ENCODE assay signal across 14 mouse cellular contexts in the genomic region with DNA sequence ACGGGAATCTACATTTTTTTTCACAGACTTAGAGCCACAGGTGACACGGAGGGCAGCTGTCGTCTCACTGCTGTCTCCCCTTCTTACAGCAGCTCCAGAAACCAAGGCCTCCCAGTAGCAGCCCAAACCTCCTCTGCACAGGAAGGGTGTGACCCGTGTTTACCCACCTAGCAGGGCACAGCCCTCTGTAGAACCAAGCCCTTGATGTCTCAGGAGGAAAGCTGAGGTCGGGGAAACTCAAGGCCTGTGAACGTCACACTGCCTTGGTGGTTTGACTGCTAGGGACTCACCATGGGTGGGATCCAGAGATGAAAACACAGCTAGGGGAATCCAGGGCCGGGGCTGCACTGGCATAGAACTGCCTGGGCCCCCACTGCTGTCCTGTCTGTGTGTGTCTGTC. TPM values are rescaled to one million over a fixed set of nuclear protein-coding genes. Genes with fewer than 3 reads are reported as not detected.
A peak's percentile ranks its signal among the peaks of the same experiment; 100 is the strongest.
DNase-seq lines count a peak whose midpoint lies in the region; ATAC-seq and TF ChIP-seq lines count a peak whose summit lies in the region.
"Had no signal": no experiment of that assay in that cellular context is flagged by ENCODE, and none has a peak within 500 bp of the region (broad histone marks: within the 10 kb centered on the region; RNA-seq: fewer than 3 reads in every experiment).

No protein-coding gene starts in this region.

- H3K27me3 ChIP-seq in intestine, postnatal 0 days (replicated peaks; ENCODE audit: control insufficient read depth, insufficient read depth, low read length) = no peaks in the 10 kb centered on the region
- H3K27me3 ChIP-seq in forebrain, embryonic 15.5 days = no peaks in the 10 kb centered on the region
- H3K27me3 ChIP-seq: heart, embryonic 13.5 days; limb, embryonic 12.5 days had no signal

- TF ChIP-seq CTCF in intestine, postnatal 0 days (IDR thresholded peaks at IDR 0.05; ENCODE audit: low read depth) = no peak

- no peak overlapping the region for H3K27ac ChIP-seq in intestine, postnatal 0 days (ENCODE audit: low read depth, low read length)
- no peak overlapping the region for H3K27ac ChIP-seq in forebrain, embryonic 15.5 days (replicated peaks)
- H3K27ac ChIP-seq: heart, embryonic 13.5 days; limb, embryonic 12.5 days had no signal

- DNase-seq in lung, postnatal 25 days (ENCODE audit: low spot score) = peak; percentile 68
- DNase-seq in lung, postnatal 10 days = no peak
- DNase-seq in spleen, postnatal 36 days (ENCODE audit: low spot score in 2 of 2) = peak; percentile 87 to 88
- no peak for DNase-seq in MN1 (ENCODE audit: low spot score)
- DNase-seq: adrenal gland, adult 2 months; forebrain, postnatal 0 days had no signal

- H3K36me3 ChIP-seq in intestine, postnatal 0 days (ENCODE audit: control insufficient read depth, insufficient read depth) = no peaks in the 10 kb centered on the region
- H3K36me3 ChIP-seq in forebrain, embryonic 15.5 days = no peaks in the 10 kb centered on the region
- H3K36me3 ChIP-seq: G1E; heart, embryonic 13.5 days; limb, embryonic 12.5 days had no signal

- no peak overlapping the region for H3K9ac ChIP-seq in intestine, postnatal 0 days (ENCODE audit: low read depth, low read length)
- H3K9ac ChIP-seq in forebrain, embryonic 15.5 days (replicated peaks) = no peak overlapping the region
- H3K9ac ChIP-seq: forebrain, postnatal 0 days; heart, embryonic 13.5 days; limb, embryonic 12.5 days had no signal

- H3K4me1 ChIP-seq in intestine, postnatal 0 days (replicated peaks; ENCODE audit: control insufficient read depth, insufficient read depth, low read length) = no peaks in the 10 kb centered on the region
- H3K4me1 ChIP-seq in forebrain, embryonic 15.5 days = no peaks in the 10 kb centered on the region

- no peak overlapping the region for H3K4me2 ChIP-seq in intestine, postnatal 0 days (replicated peaks; ENCODE audit: low read depth)
- H3K4me2 ChIP-seq in forebrain, embryonic 15.5 days (replicated peaks) = no peak overlapping the region
- H3K4me2 ChIP-seq: heart, embryonic 13.5 days; limb, embryonic 12.5 days; midbrain, embryonic 11.5 days had no signal

- ATAC-seq in intestine, postnatal 0 days = peak; percentile 31; the same call in 1 of the 2 replicates
- ATAC-seq in erythroid progenitor cell, adult 5-6 weeks (replicated peaks; ENCODE audit: low FRiP score, poor library complexity, severe bottlenecking) = no peak
- no peak for ATAC-seq in forebrain, embryonic 15.5 days (replicated peaks)
- ATAC-seq: forebrain, postnatal 0 days had no signal

- H3K4me3 ChIP-seq in intestine, postnatal 0 days (ENCODE audit: low read depth, low read length) = no peak overlapping the region
- no peak overlapping the region for H3K4me3 ChIP-seq in forebrain, embryonic 15.5 days
- H3K4me3 ChIP-seq: heart, embryonic 13.5 days; limb, embryonic 12.5 days had no signal

- 41% methylated on average over 7 of the region's 7 CpGs for WGBS in intestine, postnatal 0 days
- WGBS in forebrain, embryonic 15.5 days = 81% methylated on average over 7 of the region's 7 CpGs

- H3K9me3 ChIP-seq in intestine, postnatal 0 days (ENCODE audit: control insufficient read depth) = no peaks in the 10 kb centered on the region
- no peaks in the 10 kb centered on the region for H3K9me3 ChIP-seq in forebrain, embryonic 15.5 days
- H3K9me3 ChIP-seq: G1E; heart, embryonic 13.5 days; limb, embryonic 12.5 days had no signal

RNA-seq across cellular contexts. Expression of gene Rasa3, which starts 9.0 kb away (rescaled TPM):
- 9.8 and 9.9 TPM in 2 replicates for polyA plus RNA-seq in intestine, postnatal 0 days (2015; fragmentation: Nextera tagmentation; extraction: Ambion mirVana)
- total RNA-seq in erythroid progenitor cell, adult 5-6 weeks (2015; ENCODE audit: low replicate concordance) = 6.5 and 9.6 TPM in 2 replicates
- 12.2 and 13.4 TPM in 2 replicates for total RNA-seq in erythroid progenitor cell, adult 5-6 weeks (2017; ENCODE audit: low replicate concordance)
- polyA plus RNA-seq in forebrain, embryonic 15.5 days (2015; fragmentation: Nextera tagmentation; extraction: Ambion mirVana) = 22.1 and 23.4 TPM in 2 replicates

RNA-seq across cellular contexts. Expression of gene Cfap97d2, which starts 19.3 kb away (rescaled TPM):
- not detected in 2 replicates for polyA plus RNA-seq in intestine, postnatal 0 days (2015; fragmentation: Nextera tagmentation; extraction: Ambion mirVana)
- not detected in 2 replicates for total RNA-seq in erythroid progenitor cell, adult 5-6 weeks (2015; ENCODE audit: low replicate concordance)
- not detected in 2 replicates for total RNA-seq in erythroid progenitor cell, adult 5-6 weeks (2017; ENCODE audit: low replicate concordance)
- 0.75 and 1.2 TPM in 2 replicates for polyA plus RNA-seq in forebrain, embryonic 15.5 days (2015; fragmentation: Nextera tagmentation; extraction: Ambion mirVana)
- total RNA-seq: adrenal gland, adult 2 months had no signal
- polyA plus RNA-seq: G1E; heart, embryonic 13.5 days; intestine, embryonic 14.5 days had no signal

Comparison
In these comparisons a context has a peak if more than half of its experiments do, and no peak if none do; other contexts are left out.
1. DNase-seq: peak in lung, postnatal 25 days (single experiment) and spleen, postnatal 36 days (2 of 2); none in lung, postnatal 10 days (single experiment) and MN1 (single experiment).